Mouse (Mus musculus) hindbrain, embryonic 16.5 days (tissue): ENCODE results near the gene Vmn1r135. TPM values are rescaled to one million over a fixed set of nuclear protein-coding genes. Genes with fewer than 3 reads are reported as not detected.
"Not testable (repeated sequence)": the region's sequence is repeated elsewhere in the genome, so short reads cannot be mapped to it uniquely, and the experiment has no call there.

ENCODE experiments used
- ATAC-seq: fragments of 200-750 bp; cut with Nextera tagmentation; 2 replicates; pipeline ENCODE4 v1.8.0; 2017; ENCODE audit warnings: moderate TSS enrichment, moderate library complexity
- H3K27ac ChIP-seq: fragments of 300-500 bp; sonication (generic); 2 replicates; pipeline ENCODE4 v1.5.1; 2014; ENCODE audit warnings: low read depth, mild to moderate bottlenecking, control low read depth, low read length, moderate library complexity
- H3K27me3 ChIP-seq: fragments of 300-500 bp; sonication (generic); replicated peaks from 2 replicates; pipeline ENCODE4 v1.6.1; 2014; ENCODE audit warnings: low read length; ENCODE audit not compliant: control insufficient read depth, insufficient read depth
- H3K36me3 ChIP-seq: fragments of 300-500 bp; sonication (generic); 2 replicates; pipeline ENCODE4 v1.6.1; 2014; ENCODE audit warnings: mild to moderate bottlenecking, low read length, moderate library complexity, mixed read lengths; ENCODE audit not compliant: control insufficient read depth, insufficient read depth
- H3K4me1 ChIP-seq: fragments of 300-500 bp; sonication (generic); 2 replicates; pipeline ENCODE4 v1.6.1; 2014; ENCODE audit warnings: low read depth, low read length; ENCODE audit not compliant: control insufficient read depth, insufficient read depth
- H3K4me2 ChIP-seq: fragments of 300-500 bp; sonication (generic); 2 replicates; pipeline ENCODE4 v1.6.1; 2014; ENCODE audit warnings: mild to moderate bottlenecking, low read length, control low read depth, moderate library complexity
- H3K4me3 ChIP-seq: fragments of 300-500 bp; sonication (generic); 2 replicates; pipeline ENCODE4 v1.5.1; 2014; ENCODE audit warnings: mild to moderate bottlenecking, low read length, control low read depth, moderate library complexity
- H3K9ac ChIP-seq: fragments of 300-500 bp; sonication (generic); 2 replicates; pipeline ENCODE4 v1.6.1; 2014; ENCODE audit warnings: low read depth, mild to moderate bottlenecking, control low read depth, low read length, moderate library complexity
- H3K9me3 ChIP-seq: fragments of 300-500 bp; sonication (generic); 2 replicates; pipeline ENCODE4 v1.6.1; 2014; ENCODE audit warnings: mild to moderate bottlenecking, low read length, moderate library complexity; ENCODE audit not compliant: control insufficient read depth
- WGBS: fragments of 180-500 bp; shearing (Covaris S2); extraction: QIAGEN DNeasy Blood & Tissue Kit; methylation state at CpG from one replicate; pipeline ENCODE4 v1.1.7; 2014; 5-methylcytosine and 5-hydroxymethylcytosine counted together
- polyA plus RNA-seq: library from polyadenylated mRNA; unstranded; fragments of >200 nt; fragmentation: Nextera tagmentation; extraction: Ambion mirVana; gene quantifications from 2 replicates; pipeline ENCODE4 v1.2.1, GENCODE M21; 2015

The Vmn1r135 gene
- polyA plus RNA-seq, result not detected in 2 replicates

DNA sequence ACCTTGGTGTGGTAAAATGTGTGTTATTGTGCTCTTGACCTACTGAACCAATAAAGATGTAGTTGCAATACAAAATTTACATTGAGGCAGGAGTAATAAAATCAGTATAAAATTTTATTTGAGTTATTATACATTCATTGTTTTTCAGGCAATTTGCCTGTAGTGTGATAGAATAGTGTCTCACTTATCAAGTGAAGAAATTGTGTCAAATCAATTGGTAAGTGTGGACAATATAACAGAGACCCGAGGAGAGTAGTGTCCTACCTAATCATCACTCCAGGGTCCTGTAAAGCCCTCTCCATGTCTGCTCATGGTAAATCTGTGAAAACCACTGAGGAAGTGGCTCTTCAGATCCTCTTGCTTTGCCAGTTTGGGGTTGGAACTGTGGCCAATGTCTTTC lies at the start of gene Vmn1r135:
TSS of gene Vmn1r135 (plus strand) at position 301 of the 400 bp plus-strand sequence.
- not testable (repeated sequence) for H3K9ac ChIP-seq, H3K36me3 ChIP-seq, H3K4me3 ChIP-seq, ATAC-seq, H3K27me3 ChIP-seq, H3K4me1 ChIP-seq, H3K4me2 ChIP-seq, H3K27ac ChIP-seq, H3K9me3 ChIP-seq
- no CpG with 5 or more reads among the region's 1 CpGs for WGBS

- not testable (repeated sequence) for H3K36me3 ChIP-seq, H3K27me3 ChIP-seq, H3K9me3 ChIP-seq, H3K4me2 ChIP-seq, H3K4me1 ChIP-seq, H3K27ac ChIP-seq, H3K4me3 ChIP-seq, ATAC-seq, H3K9ac ChIP-seq
- no CpG with 5 or more reads among the region's 3 CpGs for WGBS
Measured at GRCm38 (mm10) chr7:21796628-21797027, 35.5 kb upstream of the Vmn1r135 start, which contains the start of gene Gm4177. Gene Gm4177 (minus strand): TSS chr7:21796728.

GRCm38 (mm10) chr7:21844167-21844566 lies 12.0 kb downstream of the Vmn1r135 start, which contains the start of gene Gm5725:
Gene Gm5725 (minus strand): TSS chr7:21844267.
- H3K4me2 ChIP-seq, H3K9ac ChIP-seq, H3K4me3 ChIP-seq, H3K27me3 ChIP-seq, H3K36me3 ChIP-seq, H3K4me1 ChIP-seq, H3K27ac ChIP-seq, ATAC-seq, H3K9me3 ChIP-seq: not testable (repeated sequence)
- WGBS, result no CpG with 5 or more reads among the region's 1 CpGs

Other genes starting within 250 kb of the Vmn1r135 start
- gene Vmn1r132, start 218.3 kb upstream of the Vmn1r135 start, polyA plus RNA-seq, result not detected in 2 replicates
- gene Gm4175, start 70.9 kb upstream of the Vmn1r135 start, polyA plus RNA-seq, result not detected in 2 replicates
- not detected in 2 replicates for gene Gm4177, start 35.6 kb upstream of the Vmn1r135 start, polyA plus RNA-seq
- not detected in 2 replicates for gene Gm5725, start 11.9 kb downstream of the Vmn1r135 start, polyA plus RNA-seq
- gene Gm5891, start 88.9 kb downstream of the Vmn1r135 start, polyA plus RNA-seq, result not detected in 2 replicates
- not detected in 2 replicates for gene Vmn1r137, start 162.2 kb downstream of the Vmn1r135 start, polyA plus RNA-seq
- not detected in 2 replicates for gene Vmn1r138, start 196.5 kb downstream of the Vmn1r135 start, polyA plus RNA-seq
- gene Gm6176, start 224.0 kb downstream of the Vmn1r135 start, polyA plus RNA-seq, result not detected in 2 replicates
- gene Vmn1r139, start 236.7 kb downstream of the Vmn1r135 start, polyA plus RNA-seq, result not detected in 2 replicates